Mouse (Mus musculus): ENCODE results near the gene Adam10. TPM values are rescaled to one million over a fixed set of nuclear protein-coding genes. Genes with fewer than 3 reads are reported as not detected.
A peak's percentile ranks its signal among the peaks of the same experiment; 100 is the strongest.

Adam10 gene
- polyA plus RNA-seq, 1 experiment: 29.5 TPM

GRCm38 (mm10) chr9:70760974-70761373, 82.2 kb downstream of the Adam10 start:
- H3K36me3 ChIP-seq (ENCODE audit: control insufficient read depth, insufficient read depth, low read length): peaks cover 8% of the 10 kb centered on the region
- TF ChIP-seq CTCF (IDR thresholded peaks at IDR 0.05; ENCODE audit: extremely low read depth, insufficient read depth, insufficient read length, insufficient replicate concordance) (no peak), POLR2A (IDR thresholded peaks at IDR 0.05; ENCODE audit: low read depth, low read length) (no peak)
- no peak overlapping the region; the same call in 1 of the 2 replicates for H3K4me3 ChIP-seq (ENCODE audit: extremely low read depth, insufficient read depth, insufficient read length)
- DNase-seq (ENCODE audit: low read depth in 1 of 2, low spot score in 2 of 2): peak; percentile 20 to 42
- WGBS: 14% methylated on average over 5 of the region's 5 CpGs
- H3K4me1 ChIP-seq (ENCODE audit: control insufficient read depth, insufficient read depth, insufficient read length): peaks cover 5% of the 10 kb centered on the region
- no peaks in the 10 kb centered on the region for H3K27me3 ChIP-seq (ENCODE audit: control insufficient read depth, insufficient read depth, low read length)
- peak overlapping the region; percentile 4; the same call in 1 of the 2 replicates for H3K27ac ChIP-seq (ENCODE audit: insufficient read depth, low read length)

GRCm38 (mm10) chr9:70775517-70775916, 96.7 kb downstream of the Adam10 start:
- Histone ChIP-seq H3K4me3 (ENCODE audit: extremely low read depth, insufficient read depth, insufficient read length) (no peak overlapping the region), H3K27me3 (ENCODE audit: control insufficient read depth, insufficient read depth, low read length) (no peaks in the 10 kb centered on the region), H3K27ac (ENCODE audit: insufficient read depth, low read length) (no peak overlapping the region), H3K36me3 (ENCODE audit: control insufficient read depth, insufficient read depth, low read length) (peaks cover 11% of the 10 kb centered on the region), H3K4me1 (ENCODE audit: control insufficient read depth, insufficient read depth, insufficient read length) (no peaks in the 10 kb centered on the region)
- no peak for DNase-seq (ENCODE audit: low read depth in 1 of 2, low spot score in 2 of 2)
- WGBS: 79% methylated on average over 2 of the region's 2 CpGs
- TF ChIP-seq POLR2A (IDR thresholded peaks at IDR 0.05; ENCODE audit: low read depth, low read length): no peak
- no peak for TF ChIP-seq CTCF (IDR thresholded peaks at IDR 0.05; ENCODE audit: extremely low read depth, insufficient read depth, insufficient read length, insufficient replicate concordance)

- Histone ChIP-seq H3K36me3 (ENCODE audit: control insufficient read depth, insufficient read depth, low read length) (peaks cover 10% of the 10 kb centered on the region), H3K27me3 (ENCODE audit: control insufficient read depth, insufficient read depth, low read length) (no peaks in the 10 kb centered on the region), H3K27ac (ENCODE audit: insufficient read depth, low read length) (no peak overlapping the region), H3K4me3 (ENCODE audit: extremely low read depth, insufficient read depth, insufficient read length) (no peak overlapping the region), H3K4me1 (ENCODE audit: control insufficient read depth, insufficient read depth, insufficient read length) (no peaks in the 10 kb centered on the region)
- 97% methylated on average over 3 of the region's 3 CpGs for WGBS
- DNase-seq (ENCODE audit: low read depth in 1 of 2, low spot score in 2 of 2): no peak
- TF ChIP-seq POLR2A (IDR thresholded peaks at IDR 0.05; ENCODE audit: low read depth, low read length) (no peak), CTCF (IDR thresholded peaks at IDR 0.05; ENCODE audit: extremely low read depth, insufficient read depth, insufficient read length, insufficient replicate concordance) (no peak)
Observed at GRCm38 (mm10) chr9:70782191-70782590, 103.4 kb downstream of the Adam10 start.

GRCm38 (mm10) chr9:70788705-70789104, 109.9 kb downstream of the Adam10 start:
- Histone ChIP-seq H3K4me1 (ENCODE audit: control insufficient read depth, insufficient read depth, insufficient read length) (no peaks in the 10 kb centered on the region), H3K4me3 (ENCODE audit: extremely low read depth, insufficient read depth, insufficient read length) (no peak overlapping the region), H3K36me3 (ENCODE audit: control insufficient read depth, insufficient read depth, low read length) (no peaks in the 10 kb centered on the region; the same call in 1 of the 2 replicates), H3K27ac (ENCODE audit: insufficient read depth, low read length) (no peak overlapping the region), H3K27me3 (ENCODE audit: control insufficient read depth, insufficient read depth, low read length) (no peaks in the 10 kb centered on the region)
- no peak for DNase-seq (ENCODE audit: low read depth in 1 of 2, low spot score in 2 of 2)
- 83% methylated on average over 7 of the region's 7 CpGs for WGBS
- TF ChIP-seq CTCF (IDR thresholded peaks at IDR 0.05; ENCODE audit: extremely low read depth, insufficient read depth, insufficient read length, insufficient replicate concordance): no peak
- TF ChIP-seq POLR2A (IDR thresholded peaks at IDR 0.05; ENCODE audit: low read depth, low read length): no peak

GRCm38 (mm10) chr9:70790621-70791020, 111.8 kb downstream of the Adam10 start:
- TF ChIP-seq POLR2A (IDR thresholded peaks at IDR 0.05; ENCODE audit: low read depth, low read length) (no peak), CTCF (IDR thresholded peaks at IDR 0.05; ENCODE audit: extremely low read depth, insufficient read depth, insufficient read length, insufficient replicate concordance) (no peak)
- H3K27me3 ChIP-seq (ENCODE audit: control insufficient read depth, insufficient read depth, low read length): no peaks in the 10 kb centered on the region
- H3K4me3 ChIP-seq (ENCODE audit: extremely low read depth, insufficient read depth, insufficient read length): no peak overlapping the region
- no peaks in the 10 kb centered on the region for H3K36me3 ChIP-seq (ENCODE audit: control insufficient read depth, insufficient read depth, low read length)
- 95% methylated on average over 4 of the region's 4 CpGs for WGBS
- H3K27ac ChIP-seq (ENCODE audit: insufficient read depth, low read length): no peak overlapping the region
- no peak for DNase-seq (ENCODE audit: low read depth in 1 of 2, low spot score in 2 of 2)
- no peaks in the 10 kb centered on the region for H3K4me1 ChIP-seq (ENCODE audit: control insufficient read depth, insufficient read depth, insufficient read length)

- TF ChIP-seq CTCF (IDR thresholded peaks at IDR 0.05; ENCODE audit: extremely low read depth, insufficient read depth, insufficient read length, insufficient replicate concordance): no peak
- TF ChIP-seq POLR2A (IDR thresholded peaks at IDR 0.05; ENCODE audit: low read depth, low read length): no peak
- no peaks in the 10 kb centered on the region for H3K27me3 ChIP-seq (ENCODE audit: control insufficient read depth, insufficient read depth, low read length)
- DNase-seq (ENCODE audit: low read depth in 1 of 2, low spot score in 2 of 2): no peak
Observed at GRCm38 (mm10) chr9:70794643-70795438, 116.0 kb downstream of the Adam10 start.

GRCm38 (mm10) chr9:70795439-70795757, 116.6 kb downstream of the Adam10 start:
- Histone ChIP-seq H3K27ac (ENCODE audit: insufficient read depth, low read length) (no peak overlapping the region), H3K4me1 (ENCODE audit: control insufficient read depth, insufficient read depth, insufficient read length) (no peaks in the 10 kb centered on the region), H3K36me3 (ENCODE audit: control insufficient read depth, insufficient read depth, low read length) (no peaks in the 10 kb centered on the region), H3K27me3 (ENCODE audit: control insufficient read depth, insufficient read depth, low read length) (no peaks in the 10 kb centered on the region), H3K4me3 (ENCODE audit: extremely low read depth, insufficient read depth, insufficient read length) (no peak overlapping the region)
- DNase-seq (ENCODE audit: low read depth in 1 of 2, low spot score in 2 of 2): no peak
- TF ChIP-seq CTCF (IDR thresholded peaks at IDR 0.05; ENCODE audit: extremely low read depth, insufficient read depth, insufficient read length, insufficient replicate concordance) (no peak), POLR2A (IDR thresholded peaks at IDR 0.05; ENCODE audit: low read depth, low read length) (no peak)
- WGBS: 77% methylated on average over 2 of the region's 2 CpGs

More at GRCm38 (mm10) chr9:70794643-70795438, 116.0 kb downstream of the Adam10 start:
- 91% methylated on average over 15 of the region's 15 CpGs for WGBS
- no peaks in the 10 kb centered on the region for H3K4me1 ChIP-seq (ENCODE audit: control insufficient read depth, insufficient read depth, insufficient read length)
- no peak overlapping the region for H3K27ac ChIP-seq (ENCODE audit: insufficient read depth, low read length)
- no peak overlapping the region for H3K4me3 ChIP-seq (ENCODE audit: extremely low read depth, insufficient read depth, insufficient read length)
- no peaks in the 10 kb centered on the region for H3K36me3 ChIP-seq (ENCODE audit: control insufficient read depth, insufficient read depth, low read length)
